In the genomic region with DNA sequence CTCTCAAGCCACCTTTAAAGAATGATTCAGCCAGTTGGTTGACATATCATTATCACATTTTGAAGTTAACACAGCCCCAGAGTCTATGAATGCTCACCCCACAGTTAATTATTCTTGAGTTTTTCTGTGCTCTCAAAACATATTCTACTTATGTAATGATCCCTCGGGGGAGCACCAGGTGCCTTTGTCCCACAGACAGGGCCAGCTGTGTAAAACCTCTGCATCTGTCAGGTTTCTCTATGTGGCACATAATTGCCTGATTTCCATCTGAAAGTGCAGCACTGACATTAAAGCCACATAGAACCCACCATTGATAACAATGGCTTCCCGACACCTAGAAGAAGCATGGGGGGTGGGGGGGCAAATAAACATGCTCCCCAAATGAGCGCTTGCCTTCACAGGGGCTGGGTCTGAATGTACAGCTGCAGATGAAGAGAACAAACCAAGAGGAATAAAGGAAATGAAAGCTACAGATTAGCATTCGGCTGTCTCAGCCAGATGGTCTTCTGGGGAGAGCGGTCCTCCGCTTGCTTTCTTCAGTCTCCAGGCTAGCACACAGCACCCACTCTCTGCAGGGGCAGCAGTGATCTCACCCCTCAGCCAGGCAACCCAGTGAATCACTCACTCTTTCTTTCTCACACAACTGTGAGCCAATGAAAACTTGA, we compare ENCODE assay signal across 10 mouse cellular contexts.
DNase-seq lines count a peak whose midpoint lies in the region; ATAC-seq and TF ChIP-seq lines count a peak whose summit lies in the region.
"Had no signal": no experiment of that assay in that cellular context is flagged by ENCODE, and none has a peak within 500 bp of the region (broad histone marks: within the 10 kb centered on the region; RNA-seq: fewer than 3 reads in every experiment).

No protein-coding gene starts in this region.

- H3K4me3 ChIP-seq in cerebellum, adult 2 months (replicated peaks; ENCODE audit: insufficient read depth, low read depth, low read length) = peak overlapping the region; percentile 12
- H3K4me3 ChIP-seq: limb, embryonic 12.5 days; stomach, embryonic 15.5 days had no signal

- peaks cover 4% of the 10 kb centered on the region for H3K4me1 ChIP-seq in cerebellum, adult 2 months (ENCODE audit: control insufficient read depth, insufficient read depth, low read length)
- H3K4me1 ChIP-seq: stomach, embryonic 15.5 days had no signal

- intact Hi-C loops in left cerebral cortex, postnatal 25 days (cut with DNase I) = loop anchor here (1.0 to 2.0 kb wide), 2 partner anchors 66 to 708 kb away; no protein-coding TSS in a partner anchor

- no peaks in the 10 kb centered on the region for H3K27me3 ChIP-seq in cerebellum, adult 2 months (ENCODE audit: control insufficient read depth, insufficient read depth, low read length)
- H3K27me3 ChIP-seq: limb, embryonic 12.5 days; stomach, embryonic 15.5 days had no signal

- WGBS in cerebellum, adult 2 months = 20% methylated on average over 6 of the region's 6 CpGs

- peak; percentile 27 to 34 for DNase-seq in cerebellum, adult 2 months
- DNase-seq in cerebellum, adult 11-12 months = no peak
- peak; percentile 4 to 15 for DNase-seq in B cell, adult 2 months
- DNase-seq in frontal cortex, adult 2 months (ENCODE audit: extremely low spot score in 1 of 2, low spot score in 1 of 2) = peak; percentile 73 to 78
- DNase-seq in left cerebral cortex, postnatal 25 days (ENCODE audit: low spot score in 2 of 2) = peak; percentile 44 to 92
- DNase-seq in telencephalon, adult 2 months (ENCODE audit: low read depth, low spot score) = peak; percentile 74

- no peak overlapping the region for H3K27ac ChIP-seq in cerebellum, adult 2 months (ENCODE audit: insufficient read depth, low read length)
- H3K27ac ChIP-seq: limb, embryonic 12.5 days; stomach, embryonic 15.5 days had no signal

- no peak for TF ChIP-seq CTCF in cerebellum, adult 2 months (IDR thresholded peaks at IDR 0.05; ENCODE audit: borderline replicate concordance, insufficient read depth, low read depth, low read length)

- ATAC-seq in megakaryocyte progenitor cell, adult 5-6 weeks (replicated peaks; ENCODE audit: poor library complexity) = no peak
- no peak for ATAC-seq in erythroid progenitor cell, adult 5-6 weeks (replicated peaks; ENCODE audit: low FRiP score, poor library complexity, severe bottlenecking)

- TF ChIP-seq POLR2A in cerebellum, adult 2 months (IDR thresholded peaks at IDR 0.05; ENCODE audit: borderline replicate concordance, insufficient read depth, low read length) = no peak
